Mouse (Mus musculus) MN1 (cell line): ENCODE measurements at regions not wholly inside any gene's neighbourhood (a gene's known extent, or its start where the extent isn't known, plus 50 kb on each side); places are given as distances from the start of the nearest gene placed in this dataset.

Experiments
- DNase-seq: peaks from one replicate; pipeline ENCODE4 v3.0.0-alpha.2; 2016; ENCODE audit warnings: low spot score

- no peak for DNase-seq
Observed at GRCm38 (mm10) chr17:72993134-72993533, 75.0 kb downstream of the Lbh start.

- DNase-seq, result no peak
Observed at GRCm38 (mm10) chr17:72993626-72994025, 75.5 kb downstream of the Lbh start.

- DNase-seq, result no peak
Observed at GRCm38 (mm10) chr17:72996539-72996938, 78.4 kb downstream of the Lbh start.

GRCm38 (mm10) chr17:72997301-72997921, 79.3 kb downstream of the Lbh start:
- no peak for DNase-seq

- no peak for DNase-seq
Observed at GRCm38 (mm10) chr17:73005100-73005499, 87.0 kb downstream of the Lbh start.

- peak; percentile 29 for DNase-seq
Observed at GRCm38 (mm10) chr17:73008901-73009300, 90.8 kb downstream of the Lbh start.

GRCm38 (mm10) chr17:73009962-73010361, 91.9 kb downstream of the Lbh start:
- no peak for DNase-seq

- DNase-seq, result no peak
Observed at GRCm38 (mm10) chr17:73012356-73012755, 94.3 kb downstream of the Lbh start.

- no peak for DNase-seq
Observed at GRCm38 (mm10) chr17:73012954-73013353, 94.8 kb upstream of the Lclat1 start.

GRCm38 (mm10) chr17:73014090-73014853, 93.5 kb upstream of the Lclat1 start:
- DNase-seq, result no peak

GRCm38 (mm10) chr17:73017173-73017572, 90.6 kb upstream of the Lclat1 start:
- no peak for DNase-seq

GRCm38 (mm10) chr17:73022630-73023051, 85.1 kb upstream of the Lclat1 start:
- DNase-seq, result peak; percentile 37

GRCm38 (mm10) chr17:73023362-73024107, 84.2 kb upstream of the Lclat1 start:
- no peak for DNase-seq

- DNase-seq, result no peak
Observed at GRCm38 (mm10) chr17:73027122-73027521, 80.7 kb upstream of the Lclat1 start.

GRCm38 (mm10) chr17:73031796-73032195, 76.0 kb upstream of the Lclat1 start:
- DNase-seq, result no peak

GRCm38 (mm10) chr17:73032326-73032725, 75.5 kb upstream of the Lclat1 start:
- DNase-seq, result no peak

- DNase-seq, result no peak
Observed at GRCm38 (mm10) chr17:73034420-73034819, 73.4 kb upstream of the Lclat1 start.

GRCm38 (mm10) chr17:73034981-73035481, 72.8 kb upstream of the Lclat1 start:
- no peak for DNase-seq

- DNase-seq, result no peak
Observed at GRCm38 (mm10) chr17:73036845-73037244, 70.9 kb upstream of the Lclat1 start.

- no peak for DNase-seq
Observed at GRCm38 (mm10) chr17:73038586-73038985, 69.2 kb upstream of the Lclat1 start.

- no peak for DNase-seq
Observed at GRCm38 (mm10) chr17:73044918-73045580, 62.7 kb upstream of the Lclat1 start.

GRCm38 (mm10) chr17:73046985-73047384, 60.8 kb upstream of the Lclat1 start:
- DNase-seq, result no peak
